Mouse (Mus musculus) limb, embryonic 15.5 days (tissue): ENCODE measurements around the gene Mmp21. TPM values are rescaled to one million over a fixed set of nuclear protein-coding genes. Genes with fewer than 3 reads are reported as not detected.
"Not testable (repeated sequence)": the region's sequence is repeated elsewhere in the genome, so short reads cannot be mapped to it uniquely, and the experiment has no call there.

Source experiments
- ATAC-seq: fragments of 200-750 bp; cut with Nextera tagmentation; 2 replicates; pipeline ENCODE4 v1.8.0; 2017; ENCODE audit warnings: low read depth, moderate TSS enrichment; ENCODE audit not compliant: insufficient number of reproducible peaks, low FRiP score, low TSS enrichment
- H3K27ac ChIP-seq: fragments of 300-500 bp; sonication (generic); 2 replicates; pipeline ENCODE4 v1.5.1; 2015; ENCODE audit warnings: moderate library complexity, mild to moderate bottlenecking, inconsistent platforms
- H3K27me3 ChIP-seq: fragments of 300-500 bp; sonication (generic); 2 replicates; pipeline ENCODE4 v1.6.1; 2015; ENCODE audit warnings: inconsistent platforms
- H3K36me3 ChIP-seq: fragments of 300-500 bp; sonication (generic); 2 replicates; pipeline ENCODE4 v1.6.1; 2015; ENCODE audit warnings: inconsistent platforms
- H3K4me1 ChIP-seq: fragments of 300-500 bp; sonication (generic); 2 replicates; pipeline ENCODE4 v1.6.1; 2015; ENCODE audit warnings: inconsistent platforms
- H3K4me2 ChIP-seq: fragments of 300-500 bp; sonication (generic); 2 replicates; pipeline ENCODE4 v1.6.1; 2015; ENCODE audit warnings: mild to moderate bottlenecking, inconsistent platforms
- H3K4me3 ChIP-seq: fragments of 300-500 bp; sonication (generic); 2 replicates; pipeline ENCODE4 v1.5.1; 2015; ENCODE audit warnings: mild to moderate bottlenecking, inconsistent platforms
- H3K9ac ChIP-seq: fragments of 300-500 bp; sonication (generic); 2 replicates; pipeline ENCODE4 v1.6.1; 2015; ENCODE audit warnings: inconsistent platforms
- H3K9me3 ChIP-seq: fragments of 300-500 bp; sonication (generic); 2 replicates; pipeline ENCODE4 v1.6.1; 2016; ENCODE audit warnings: inconsistent platforms
- WGBS: fragments of 180-500 bp; shearing (Covaris S2); methylation state at CpG from one replicate; pipeline ENCODE4 v1.1.7; 2015; 5-methylcytosine and 5-hydroxymethylcytosine counted together
- polyA plus RNA-seq: library from polyadenylated mRNA; unstranded; fragments of >200 nt; fragmentation: Nextera tagmentation; extraction: Ambion mirVana; gene quantifications from 2 replicates; pipeline ENCODE4 v1.2.1, GENCODE M21; 2015

Mmp21 gene
- polyA plus RNA-seq, 1 experiment from 2014 or later, result not detected

DNA sequence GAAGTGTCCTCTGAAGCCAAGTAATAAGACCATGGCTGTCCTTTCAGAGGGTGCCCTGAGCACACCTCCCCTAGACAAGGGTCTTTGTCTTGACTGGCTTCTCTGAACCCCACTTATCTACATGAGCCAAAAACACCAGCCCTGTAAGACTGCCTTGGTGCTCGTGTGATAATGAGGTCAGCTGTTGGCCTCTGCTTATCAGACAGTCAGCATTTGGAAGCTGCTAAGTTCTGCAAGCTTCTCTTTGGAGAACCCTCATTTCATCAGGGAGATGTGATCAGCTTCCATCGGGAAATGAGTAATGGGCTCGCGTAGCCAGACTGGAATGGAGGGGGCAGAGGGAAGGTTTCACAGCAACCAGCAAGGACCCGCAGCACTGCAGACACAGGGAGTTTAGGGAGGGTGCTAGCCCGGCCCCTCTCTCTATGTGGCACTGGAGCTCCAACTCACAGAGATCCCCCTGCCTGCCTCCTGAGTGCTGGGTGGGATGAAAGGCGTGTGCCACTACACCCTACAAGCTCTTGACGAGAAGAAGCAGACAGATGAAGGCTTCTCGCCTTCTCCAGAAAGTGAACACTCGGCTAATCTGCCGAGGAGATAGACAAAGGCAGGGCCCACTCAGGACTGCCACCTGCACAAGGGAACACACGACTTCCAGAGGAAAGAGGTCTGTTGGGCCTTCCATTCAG is 18.3 kb upstream of the Mmp21 start:
- Histone ChIP-seq H3K27me3 (no peaks in the 10 kb centered on the region), H3K9ac (no peak overlapping the region), H3K4me3 (no peak overlapping the region), H3K36me3 (peaks cover 24% of the 10 kb centered on the region; the same call in 1 of the 2 replicates), H3K27ac (no peak overlapping the region), H3K4me1 (no peaks in the 10 kb centered on the region), H3K4me2 (no peak overlapping the region), H3K9me3 (no peaks in the 10 kb centered on the region)
- WGBS, result 86% methylated on average over 12 of the region's 12 CpGs
- no peak for ATAC-seq

DNA sequence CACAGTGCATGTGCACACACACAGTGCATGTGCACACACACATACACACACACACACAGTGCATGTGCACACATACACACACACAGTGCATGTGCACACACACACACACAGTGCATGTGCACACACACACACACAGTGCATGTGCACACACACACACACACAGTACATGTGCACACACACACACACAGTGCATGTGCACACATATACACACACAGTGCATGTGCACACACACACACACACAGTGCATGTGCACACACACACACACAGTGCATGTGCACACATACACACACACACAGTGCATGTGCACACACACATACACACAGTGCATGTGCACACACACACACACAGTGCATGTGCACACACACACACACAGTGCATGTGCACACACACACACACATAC is 5.8 kb upstream of the Mmp21 start:
- peaks cover 44% of the 10 kb centered on the region for H3K36me3 ChIP-seq
- H3K27ac ChIP-seq, H3K4me2 ChIP-seq, H3K4me3 ChIP-seq, H3K9ac ChIP-seq, ATAC-seq, H3K4me1 ChIP-seq, H3K27me3 ChIP-seq, H3K9me3 ChIP-seq: not testable (repeated sequence)

DNA sequence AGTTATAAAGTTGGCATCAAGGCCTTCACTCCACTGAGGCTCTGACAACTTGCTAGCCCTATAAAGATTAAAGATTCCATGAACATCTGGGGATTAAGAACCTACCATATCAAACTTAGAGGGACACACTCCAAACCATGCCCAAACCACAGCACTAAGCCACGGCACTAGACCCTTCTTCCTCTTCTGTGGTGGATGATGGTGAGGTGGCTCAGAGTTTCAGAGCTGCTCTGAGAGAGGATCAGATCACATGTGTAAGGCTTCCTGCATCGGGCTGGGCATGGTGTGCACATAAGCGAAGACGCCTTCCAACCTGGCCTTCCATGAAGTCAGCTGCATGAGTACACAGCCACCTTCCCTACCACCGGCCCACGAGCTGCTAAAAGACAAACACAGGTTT is 4.8 kb upstream of the Mmp21 start:
- Histone ChIP-seq H3K4me2 (no peak overlapping the region), H3K36me3 (peaks cover 34% of the 10 kb centered on the region), H3K4me1 (no peaks in the 10 kb centered on the region), H3K27me3 (no peaks in the 10 kb centered on the region), H3K9me3 (no peaks in the 10 kb centered on the region), H3K9ac (no peak overlapping the region), H3K27ac (no peak overlapping the region), H3K4me3 (no peak overlapping the region)
- ATAC-seq, result no peak
- WGBS, result 92% methylated on average over 6 of the region's 6 CpGs

DNA sequence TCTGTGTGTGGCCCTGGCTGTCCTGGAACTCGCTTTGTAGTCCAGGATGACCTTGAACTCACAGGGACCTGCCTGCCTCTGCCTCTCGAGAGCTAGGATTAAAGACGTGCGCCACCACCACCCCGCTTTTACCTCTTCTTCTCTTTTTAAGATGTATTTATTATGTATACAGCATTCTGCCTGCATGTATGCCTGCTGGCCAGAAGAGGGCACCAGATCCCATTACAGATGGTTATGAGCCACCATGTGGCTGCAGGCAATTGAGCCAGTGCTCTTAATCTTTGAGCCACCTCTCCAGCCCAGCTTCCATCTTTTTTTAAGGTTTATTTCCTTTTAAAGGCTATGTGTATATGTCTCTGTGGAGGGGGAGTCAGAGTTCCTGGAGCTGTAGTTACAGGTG is 4.2 kb upstream of the Mmp21 start:
- Histone ChIP-seq H3K36me3 (peaks cover 29% of the 10 kb centered on the region), H3K4me2 (no peak overlapping the region), H3K27me3 (no peaks in the 10 kb centered on the region), H3K27ac (no peak overlapping the region), H3K4me3 (no peak overlapping the region), H3K9ac (no peak overlapping the region), H3K9me3 (no peaks in the 10 kb centered on the region), H3K4me1 (no peaks in the 10 kb centered on the region)
- ATAC-seq, result no peak
- WGBS, result 84% methylated on average over 5 of the region's 5 CpGs

DNA sequence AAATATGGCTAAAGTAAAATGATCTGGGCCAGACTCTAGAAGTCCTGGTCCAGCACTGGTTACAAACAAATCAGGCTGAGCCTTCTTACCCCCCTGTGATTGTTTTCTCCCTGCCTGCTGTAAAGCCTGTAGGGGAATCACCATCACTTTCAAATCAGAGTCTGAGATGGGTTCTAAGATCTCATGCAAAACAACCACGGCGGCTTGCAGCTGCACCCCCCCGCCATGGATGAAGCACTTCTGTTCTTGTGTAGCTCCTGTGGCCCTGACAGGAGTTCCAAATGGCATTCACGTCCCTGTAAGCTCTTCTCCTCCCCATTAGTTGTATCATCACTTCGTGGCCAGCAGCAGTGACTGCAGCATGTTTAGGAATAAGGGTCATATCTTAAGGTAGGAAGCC is 3.8 kb upstream of the Mmp21 start:
- H3K4me2 ChIP-seq, result no peak overlapping the region
- no peaks in the 10 kb centered on the region for H3K4me1 ChIP-seq
- no peak overlapping the region for H3K27ac ChIP-seq
- H3K9me3 ChIP-seq, result no peaks in the 10 kb centered on the region
- H3K9ac ChIP-seq, result no peak overlapping the region
- H3K27me3 ChIP-seq, result no peaks in the 10 kb centered on the region
- 69% methylated on average over 5 of the region's 5 CpGs for WGBS
- ATAC-seq, result no peak
- no peak overlapping the region for H3K4me3 ChIP-seq
- peaks cover 24% of the 10 kb centered on the region for H3K36me3 ChIP-seq

DNA sequence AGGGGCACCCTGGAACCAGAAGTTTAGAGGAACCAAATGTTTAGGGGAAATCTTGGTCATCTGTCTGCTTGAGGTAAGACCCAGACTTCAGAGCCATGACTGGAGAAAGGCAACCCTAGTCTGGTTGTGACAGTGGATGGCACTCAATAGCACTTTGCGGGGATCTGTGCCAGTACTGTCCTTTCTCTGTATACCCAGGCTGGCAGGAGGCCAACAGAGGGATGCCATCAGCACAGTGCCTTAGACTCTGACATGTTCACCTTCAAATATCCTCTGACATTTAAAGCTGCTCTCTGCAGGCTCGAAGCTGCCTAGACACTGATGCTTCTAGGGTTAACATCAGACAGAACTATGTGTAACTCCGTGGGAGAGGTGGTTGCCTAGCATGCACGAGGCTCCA is 422 bp downstream of the Mmp21 start:
- Histone ChIP-seq H3K4me1 (no peaks in the 10 kb centered on the region), H3K9me3 (no peaks in the 10 kb centered on the region), H3K9ac (no peak overlapping the region), H3K36me3 (peaks cover 21% of the 10 kb centered on the region; the same call in 1 of the 2 replicates), H3K4me3 (no peak overlapping the region), H3K27ac (no peak overlapping the region), H3K4me2 (no peak overlapping the region), H3K27me3 (no peaks in the 10 kb centered on the region)
- 58% methylated on average over 4 of the region's 4 CpGs for WGBS
- no peak for ATAC-seq

DNA sequence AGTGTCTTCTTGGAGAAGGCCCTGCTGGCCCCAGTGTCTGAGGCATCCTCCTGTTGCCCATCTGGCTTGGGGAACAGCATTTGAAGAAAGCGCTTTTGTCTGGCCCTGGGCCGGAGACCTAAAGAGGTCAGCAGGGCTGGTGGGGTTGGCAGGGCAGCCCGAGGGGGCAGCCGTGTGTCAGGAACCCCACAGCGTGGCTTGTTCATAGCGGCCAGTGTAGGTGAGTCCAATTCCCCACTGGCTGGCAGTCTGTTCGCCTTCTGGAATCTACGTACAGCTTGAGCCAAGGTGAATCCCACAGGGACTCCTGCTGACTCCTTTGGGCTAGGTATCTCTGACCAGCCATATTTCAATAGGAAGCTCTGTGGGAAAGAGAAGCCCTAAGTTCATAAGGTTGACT is 1.1 kb downstream of the Mmp21 start:
- H3K36me3 ChIP-seq, result peaks cover 25% of the 10 kb centered on the region; the same call in 1 of the 2 replicates
- no peaks in the 10 kb centered on the region for H3K27me3 ChIP-seq
- 92% methylated on average over 8 of the region's 8 CpGs for WGBS
- no peaks in the 10 kb centered on the region for H3K4me1 ChIP-seq
- no peak overlapping the region for H3K4me3 ChIP-seq
- ATAC-seq, result no peak
- no peak overlapping the region for H3K27ac ChIP-seq
- H3K4me2 ChIP-seq, result no peak overlapping the region
- no peaks in the 10 kb centered on the region for H3K9me3 ChIP-seq
- H3K9ac ChIP-seq, result no peak overlapping the region

DNA sequence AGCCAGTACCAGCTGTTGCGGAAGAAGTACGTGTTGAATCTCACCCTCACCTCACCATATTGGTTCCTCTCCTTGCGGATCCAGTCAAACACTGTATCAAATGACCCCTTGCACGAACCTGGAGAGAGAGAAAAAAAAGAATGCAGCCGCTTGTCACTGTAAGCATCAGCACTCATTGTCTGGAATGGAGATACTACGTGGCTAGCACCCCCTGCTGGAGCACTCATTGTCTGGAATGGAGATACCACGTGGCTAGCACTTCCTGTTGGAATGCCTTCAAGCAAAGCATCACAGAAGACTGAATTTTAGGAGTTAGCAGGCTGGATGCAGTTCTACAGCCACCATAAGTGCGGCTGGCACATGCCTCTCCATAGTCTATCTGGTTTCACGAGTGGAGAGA is 3.9 kb downstream of the Mmp21 start:
- no peaks in the 10 kb centered on the region for H3K4me1 ChIP-seq
- WGBS, result 75% methylated on average over 9 of the region's 9 CpGs
- no peak overlapping the region for H3K9ac ChIP-seq
- H3K27me3 ChIP-seq, result no peaks in the 10 kb centered on the region
- peaks cover 50% of the 10 kb centered on the region for H3K36me3 ChIP-seq
- no peak overlapping the region for H3K27ac ChIP-seq
- no peaks in the 10 kb centered on the region for H3K9me3 ChIP-seq
- ATAC-seq, result no peak
- no peak overlapping the region for H3K4me2 ChIP-seq
- H3K4me3 ChIP-seq, result no peak overlapping the region

DNA sequence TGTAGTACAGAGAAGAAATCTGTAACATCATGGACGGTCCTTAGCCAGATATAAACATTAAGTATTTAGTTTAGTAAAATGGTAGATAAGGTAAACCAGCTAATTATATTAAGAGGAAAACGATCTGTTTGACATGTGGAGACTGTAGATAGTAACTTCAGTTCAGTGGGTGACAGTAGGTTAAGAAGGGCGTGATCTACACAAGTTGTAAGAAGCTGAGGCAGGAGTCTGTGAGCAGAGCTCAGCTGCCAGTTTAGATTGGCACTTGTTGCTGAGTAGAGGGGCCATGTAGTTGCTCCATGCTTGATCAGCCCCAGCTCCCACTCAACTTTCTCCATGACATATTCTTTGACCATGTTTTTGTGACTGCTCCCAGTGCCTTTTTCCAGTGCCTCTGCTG is 9.0 kb downstream of the Mmp21 start:
- Histone ChIP-seq H3K9me3 (no peaks in the 10 kb centered on the region), H3K4me1 (no peaks in the 10 kb centered on the region), H3K27ac (no peak overlapping the region), H3K4me2 (no peak overlapping the region), H3K36me3 (peaks cover 84% of the 10 kb centered on the region), H3K4me3 (no peak overlapping the region), H3K27me3 (no peaks in the 10 kb centered on the region), H3K9ac (no peak overlapping the region)
- no peak for ATAC-seq
- 88% methylated on average over 3 of the region's 3 CpGs for WGBS

DNA sequence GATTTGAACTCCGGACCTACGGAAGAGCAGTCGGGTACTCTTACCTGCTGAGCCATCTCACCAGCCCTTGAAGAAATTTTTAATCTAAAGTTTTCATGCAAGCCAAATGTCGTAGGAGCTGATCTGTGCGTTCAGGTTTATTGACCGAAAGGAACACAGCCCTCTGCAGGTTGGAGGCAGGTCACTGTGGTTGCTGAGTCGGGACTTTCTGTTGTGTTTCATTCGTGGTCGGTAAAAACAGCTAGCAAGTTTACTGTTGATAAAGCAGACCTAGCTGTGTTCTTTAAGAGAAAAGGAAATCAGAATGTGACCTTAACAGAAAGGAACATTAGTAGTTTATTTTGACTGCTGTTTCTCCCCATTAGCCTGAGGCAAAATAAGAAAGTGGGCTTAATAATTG is 9.9 kb downstream of the Mmp21 start:
- Histone ChIP-seq H3K9ac (no peak overlapping the region), H3K4me2 (no peak overlapping the region), H3K4me1 (no peaks in the 10 kb centered on the region), H3K27me3 (no peaks in the 10 kb centered on the region), H3K27ac (no peak overlapping the region), H3K4me3 (no peak overlapping the region), H3K9me3 (no peaks in the 10 kb centered on the region), H3K36me3 (peaks cover 86% of the 10 kb centered on the region)
- ATAC-seq, result no peak
- 92% methylated on average over 9 of the region's 9 CpGs for WGBS

DNA sequence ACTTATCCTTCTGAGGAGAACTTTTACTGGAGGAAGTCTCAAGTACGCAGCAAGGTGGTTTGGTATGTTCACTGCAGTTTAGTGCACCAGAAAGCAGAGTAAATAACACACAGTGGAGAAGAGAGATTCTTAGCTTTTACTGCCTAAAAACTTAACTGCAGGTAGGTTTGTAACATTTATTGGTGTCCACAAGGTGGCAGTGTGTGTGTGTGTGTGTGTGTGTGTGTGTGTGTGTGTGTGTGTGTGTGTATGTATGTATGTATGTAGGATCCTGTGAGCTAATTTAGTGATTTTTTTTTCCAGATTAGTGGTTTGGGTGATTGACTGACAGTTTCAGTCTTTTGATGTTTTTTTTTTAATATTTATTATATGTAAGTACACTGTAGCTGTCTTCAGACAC is 10.8 kb downstream of the Mmp21 start:
- Histone ChIP-seq H3K9me3 (no peaks in the 10 kb centered on the region), H3K4me1 (no peaks in the 10 kb centered on the region), H3K27ac (no peak overlapping the region), H3K36me3 (peaks cover 87% of the 10 kb centered on the region), H3K9ac (no peak overlapping the region), H3K4me3 (no peak overlapping the region), H3K27me3 (no peaks in the 10 kb centered on the region), H3K4me2 (no peak overlapping the region)
- 97% methylated on average over 1 of the region's 1 CpGs for WGBS
- ATAC-seq, result no peak

DNA sequence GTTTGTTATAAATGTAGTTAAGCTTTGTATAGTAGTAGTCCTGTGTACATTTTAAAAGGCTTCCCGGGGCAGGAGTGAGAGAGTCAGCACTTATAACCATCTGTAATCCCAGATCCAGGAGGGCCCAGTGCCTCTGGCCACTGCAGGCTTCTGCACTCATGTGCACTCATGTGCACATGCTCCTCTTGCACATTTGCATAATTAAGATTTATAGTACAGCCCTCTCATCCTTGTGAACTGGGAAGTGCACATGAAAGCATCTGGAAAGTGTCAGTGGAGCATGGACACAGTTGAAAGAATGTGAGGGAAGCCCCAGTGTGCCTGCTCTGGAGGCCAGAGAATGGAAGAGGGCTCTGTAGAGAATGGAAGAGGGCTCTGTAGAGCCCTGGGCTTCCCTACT is 17.4 kb downstream of the Mmp21 start:
- Histone ChIP-seq H3K36me3 (peaks cover 91% of the 10 kb centered on the region), H3K9me3 (no peaks in the 10 kb centered on the region), H3K4me3 (no peak overlapping the region), H3K9ac (no peak overlapping the region), H3K27me3 (no peaks in the 10 kb centered on the region), H3K27ac (no peak overlapping the region), H3K4me2 (no peak overlapping the region), H3K4me1 (no peaks in the 10 kb centered on the region)
- ATAC-seq, result no peak
- 74% methylated on average over 1 of the region's 1 CpGs for WGBS

DNA sequence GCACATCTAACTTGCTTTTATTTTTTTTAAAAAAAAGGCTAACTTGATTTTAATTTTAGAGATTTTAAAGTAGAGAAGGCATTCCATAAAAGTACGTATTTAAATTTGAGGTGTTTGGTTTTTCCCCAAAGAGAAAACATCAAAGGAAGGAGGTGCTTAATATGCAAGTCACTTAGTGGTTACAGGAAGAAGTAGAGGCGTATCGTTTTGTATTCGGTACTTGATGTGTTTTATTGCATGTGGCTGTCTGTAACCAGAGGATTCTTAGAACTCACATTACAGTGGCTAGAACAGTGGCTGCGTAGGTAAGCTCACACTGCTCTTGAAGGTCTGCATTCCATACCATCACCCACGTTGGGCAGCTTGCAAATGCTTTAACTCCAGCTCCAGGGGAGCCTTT is 34.1 kb downstream of the Mmp21 start:
- no peaks in the 10 kb centered on the region for H3K9me3 ChIP-seq
- peaks cover 88% of the 10 kb centered on the region for H3K36me3 ChIP-seq
- H3K27me3 ChIP-seq, result no peaks in the 10 kb centered on the region
- no peak overlapping the region for H3K4me3 ChIP-seq
- H3K27ac ChIP-seq, result no peak overlapping the region
- H3K9ac ChIP-seq, result no peak overlapping the region
- no peak overlapping the region for H3K4me2 ChIP-seq
- ATAC-seq, result no peak
- 83% methylated on average over 6 of the region's 6 CpGs for WGBS
- H3K4me1 ChIP-seq, result no peaks in the 10 kb centered on the region
